Mouse (Mus musculus) testis, adult 2 months (tissue): ENCODE results near the gene Akap12.

Experiments
- CTCF ChIP-seq: fragments of 200-500 bp; IDR thresholded peaks from 2 replicates; pipeline ENCODE4 v1.5.1; 2012; ENCODE audit warnings: low read depth, mild to moderate bottlenecking, inconsistent platforms, low read length, moderate library complexity; ENCODE audit not compliant: control insufficient read depth, insufficient read depth, insufficient replicate concordance
- POLR2A ChIP-seq: fragments of 200-500 bp; IDR thresholded peaks from 2 replicates; pipeline ENCODE4 v1.6.1; 2012; ENCODE audit warnings: low read depth, mild to moderate bottlenecking, inconsistent platforms, low read length, moderate library complexity; ENCODE audit not compliant: control insufficient read depth

GRCm38 (mm10) chr10:4389036-4389435 is 122.9 kb downstream of the Akap12 start:
- TF ChIP-seq POLR2A (no peak), CTCF (no peak)
